Mouse (Mus musculus) ES-Bruce4 (cell line): ENCODE results near the gene E130311K13Rik.

ENCODE experiments used
- CTCF ChIP-seq: IDR thresholded peaks from one replicate; pipeline ENCODE4 v1.8.1; 2011; ENCODE audit warnings: low read depth, low read length
- EP300 ChIP-seq: IDR thresholded peaks from 2 replicates; pipeline ENCODE4 v1.6.1; 2011; ENCODE audit warnings: low read depth, low read length; ENCODE audit not compliant: insufficient read depth
- POLR2A ChIP-seq: IDR thresholded peaks from one replicate; pipeline ENCODE4 v1.8.1; 2011; ENCODE audit warnings: low read length; ENCODE audit not compliant: insufficient read depth

GRCm38 (mm10) chr3:63928878-63929859, at the start of gene E130311K13Rik:
- TF ChIP-seq EP300 (no peak), POLR2A (no peak), CTCF (peak; percentile 65)
